Mouse (Mus musculus) midbrain, embryonic 14.5 days (tissue): Measurements from ENCODE around the gene Gm20388. TPM values are rescaled to one million over a fixed set of nuclear protein-coding genes. Genes with fewer than 3 reads are reported as not detected.

ENCODE experiments used
- ATAC-seq: fragments of 200-750 bp; cut with Nextera tagmentation; 2 replicates; pipeline ENCODE4 v1.8.0; 2017; ENCODE audit warnings: moderate number of reproducible peaks, moderate library complexity; ENCODE audit not compliant: low FRiP score, low TSS enrichment
- DNase-seq: peaks from one replicate; pipeline ENCODE4 v3.0.0-alpha.2; 2015
- H3K27ac ChIP-seq: fragments of 300-500 bp; sonication (generic); replicated peaks from 2 replicates; pipeline ENCODE4 v1.5.1; 2014; ENCODE audit warnings: mild to moderate bottlenecking, low read depth, low read length, moderate library complexity
- H3K27me3 ChIP-seq: fragments of 300-500 bp; sonication (generic); 2 replicates; pipeline ENCODE4 v1.6.1; 2014; ENCODE audit warnings: low read length, control low read depth, mixed read lengths; ENCODE audit not compliant: control insufficient read depth, insufficient read depth
- H3K36me3 ChIP-seq: fragments of 300-500 bp; sonication (generic); 2 replicates; pipeline ENCODE4 v1.6.1; 2014; ENCODE audit warnings: low read length, control low read depth; ENCODE audit not compliant: control insufficient read depth, insufficient read depth
- H3K4me1 ChIP-seq: fragments of 300-500 bp; sonication (generic); 2 replicates; pipeline ENCODE4 v1.6.1; 2014; ENCODE audit warnings: mild to moderate bottlenecking, antibody characterized with exemption, low read length, control low read depth; ENCODE audit not compliant: control insufficient read depth, insufficient read depth
- H3K4me2 ChIP-seq: fragments of 300-500 bp; sonication (generic); 2 replicates; pipeline ENCODE4 v1.6.1; 2014; ENCODE audit warnings: mild to moderate bottlenecking, low read length, moderate library complexity
- H3K4me3 ChIP-seq: fragments of 300-500 bp; sonication (generic); replicated peaks from 2 replicates; pipeline ENCODE4 v1.5.1; 2014; ENCODE audit warnings: low read depth, low read length
- H3K9ac ChIP-seq: fragments of 300-500 bp; sonication (generic); replicated peaks from 2 replicates; pipeline ENCODE4 v1.6.1; 2014; ENCODE audit warnings: mild to moderate bottlenecking, low read length, moderate library complexity
- H3K9me3 ChIP-seq: fragments of 300-500 bp; sonication (generic); 2 replicates; pipeline ENCODE4 v1.6.1; 2016; ENCODE audit warnings: low read length, control low read depth, mixed read lengths; ENCODE audit not compliant: control insufficient read depth
- WGBS: fragments of 180-500 bp; shearing (Covaris S2); extraction: QIAGEN DNeasy Blood & Tissue Kit; methylation state at CpG from one replicate; pipeline ENCODE4 v1.1.7; 2014; 5-methylcytosine and 5-hydroxymethylcytosine counted together
- polyA plus RNA-seq: library from polyadenylated mRNA; unstranded; fragments of >200 nt; fragmentation: Nextera tagmentation; extraction: Ambion mirVana; gene quantifications from 2 replicates; pipeline ENCODE4 v1.2.1, GENCODE M21; 2014

Gm20388 gene
- polyA plus RNA-seq, 1 experiment from 2014 or later: 4.1 TPM

DNA sequence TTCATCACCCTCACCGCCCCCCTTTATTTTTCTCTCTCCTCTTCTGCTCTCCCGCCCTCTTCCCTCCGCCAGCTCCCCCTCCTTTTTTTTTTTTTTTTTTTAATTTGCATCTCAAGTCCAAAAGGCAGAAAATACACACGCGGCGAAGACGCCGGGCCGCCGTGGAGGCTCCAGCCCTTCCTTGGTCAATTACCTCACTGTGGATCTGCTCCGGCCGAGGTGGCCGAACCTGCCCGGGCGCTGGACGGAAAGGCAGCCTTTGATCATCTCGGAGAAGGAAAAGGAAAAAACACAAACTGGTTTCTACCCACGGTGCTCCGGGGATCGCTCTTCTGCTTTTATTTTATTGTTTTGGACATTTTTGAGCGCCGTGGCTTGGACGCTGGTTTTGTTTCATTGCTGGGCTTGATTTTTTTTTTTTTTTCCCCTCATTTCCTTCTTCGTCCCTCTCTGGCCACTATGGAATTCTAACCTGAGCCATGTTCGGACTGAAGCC lies 578.0 kb downstream of the Gm20388 start:
- 0% methylated on average over 25 of the region's 25 CpGs for WGBS
- Histone ChIP-seq H3K27me3 (no peaks in the 10 kb centered on the region), H3K4me3 (peak overlapping the region; percentile 91), H3K27ac (peak overlapping the region; percentile 100), H3K36me3 (no peaks in the 10 kb centered on the region), H3K4me2 (peak overlapping the region; percentile 95), H3K9me3 (no peaks in the 10 kb centered on the region), H3K4me1 (peaks cover 68% of the 10 kb centered on the region), H3K9ac (peak overlapping the region; percentile 98)
- DNase-seq (no peak), ATAC-seq (no peak)

DNA sequence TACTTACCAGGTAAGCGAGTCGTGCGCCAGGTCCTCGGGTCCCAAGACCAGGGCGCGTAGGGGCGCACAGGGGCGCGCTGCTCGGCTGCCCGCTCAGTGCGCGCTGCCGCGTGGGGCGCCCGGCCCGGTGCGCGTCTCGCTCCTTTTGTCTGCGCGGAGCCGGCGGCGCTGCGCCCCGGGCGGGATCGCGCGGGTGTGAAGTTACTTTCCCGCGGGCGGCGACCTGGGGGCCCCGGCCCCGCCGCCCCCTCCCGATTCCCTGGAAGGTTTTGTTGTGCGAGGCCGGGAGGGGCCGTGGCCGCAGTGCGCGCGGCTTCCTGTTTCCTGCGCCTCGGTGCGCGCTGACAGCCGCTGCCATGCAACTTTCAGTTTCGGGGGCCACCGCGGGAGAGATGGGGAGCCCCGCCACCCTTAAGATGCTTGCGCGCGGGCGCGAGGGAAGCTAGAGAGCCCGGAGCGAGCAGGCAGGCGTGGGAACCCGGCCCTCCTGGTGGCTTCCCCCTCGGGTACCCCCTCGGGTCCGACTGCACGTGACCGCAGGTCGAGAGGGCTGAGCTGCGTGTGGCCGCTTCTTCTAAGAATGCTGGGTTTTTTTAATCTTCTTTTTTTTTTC lies 578.6 kb downstream of the Gm20388 start:
- under 1% methylated on average over 71 of the region's 73 CpGs for WGBS
- Histone ChIP-seq H3K4me2 (peak overlapping the region; percentile 95), H3K27ac (peak overlapping the region; percentile 100), H3K36me3 (no peaks in the 10 kb centered on the region), H3K9me3 (no peaks in the 10 kb centered on the region), H3K4me3 (peak overlapping the region; percentile 91), H3K27me3 (no peaks in the 10 kb centered on the region), H3K9ac (peak overlapping the region; percentile 98), H3K4me1 (peaks cover 68% of the 10 kb centered on the region)
- peak; percentile 83 for DNase-seq
- no peak for ATAC-seq

DNA sequence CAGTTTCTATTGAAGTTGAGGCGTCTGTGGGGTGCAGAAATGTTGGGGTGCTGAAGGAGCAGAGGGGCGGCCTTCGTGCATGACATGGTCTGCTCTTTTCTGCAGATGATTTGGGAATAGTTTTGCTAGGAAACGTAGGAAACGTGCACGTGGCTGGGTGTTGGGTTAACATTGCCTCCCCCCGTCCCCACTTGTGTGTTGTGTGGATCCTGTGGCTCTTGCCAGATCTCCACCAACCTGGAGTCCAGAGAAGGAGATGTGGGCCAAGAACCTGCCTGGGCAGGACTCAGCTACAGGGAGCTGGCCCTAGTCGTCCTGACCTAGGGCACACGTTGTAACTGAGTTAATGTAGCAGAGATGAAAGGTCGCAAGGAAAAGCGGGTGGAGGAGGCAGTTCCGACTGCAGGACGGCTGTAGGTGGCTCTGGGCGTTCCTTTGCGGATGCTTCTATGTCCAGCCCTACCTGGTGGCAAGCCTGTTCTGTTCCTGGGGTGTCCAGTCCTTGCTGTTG lies 579.2 kb downstream of the Gm20388 start:
- no peaks in the 10 kb centered on the region for H3K36me3 ChIP-seq
- no peaks in the 10 kb centered on the region for H3K9me3 ChIP-seq
- DNase-seq: peak; percentile 26
- 1% methylated on average over 15 of the region's 15 CpGs for WGBS
- peak overlapping the region; percentile 98 for H3K9ac ChIP-seq
- no peaks in the 10 kb centered on the region for H3K27me3 ChIP-seq
- H3K4me2 ChIP-seq: peak overlapping the region; percentile 95
- H3K27ac ChIP-seq: peak overlapping the region; percentile 100
- H3K4me1 ChIP-seq: peaks cover 68% of the 10 kb centered on the region
- ATAC-seq: no peak
- peak overlapping the region; percentile 91 for H3K4me3 ChIP-seq

DNA sequence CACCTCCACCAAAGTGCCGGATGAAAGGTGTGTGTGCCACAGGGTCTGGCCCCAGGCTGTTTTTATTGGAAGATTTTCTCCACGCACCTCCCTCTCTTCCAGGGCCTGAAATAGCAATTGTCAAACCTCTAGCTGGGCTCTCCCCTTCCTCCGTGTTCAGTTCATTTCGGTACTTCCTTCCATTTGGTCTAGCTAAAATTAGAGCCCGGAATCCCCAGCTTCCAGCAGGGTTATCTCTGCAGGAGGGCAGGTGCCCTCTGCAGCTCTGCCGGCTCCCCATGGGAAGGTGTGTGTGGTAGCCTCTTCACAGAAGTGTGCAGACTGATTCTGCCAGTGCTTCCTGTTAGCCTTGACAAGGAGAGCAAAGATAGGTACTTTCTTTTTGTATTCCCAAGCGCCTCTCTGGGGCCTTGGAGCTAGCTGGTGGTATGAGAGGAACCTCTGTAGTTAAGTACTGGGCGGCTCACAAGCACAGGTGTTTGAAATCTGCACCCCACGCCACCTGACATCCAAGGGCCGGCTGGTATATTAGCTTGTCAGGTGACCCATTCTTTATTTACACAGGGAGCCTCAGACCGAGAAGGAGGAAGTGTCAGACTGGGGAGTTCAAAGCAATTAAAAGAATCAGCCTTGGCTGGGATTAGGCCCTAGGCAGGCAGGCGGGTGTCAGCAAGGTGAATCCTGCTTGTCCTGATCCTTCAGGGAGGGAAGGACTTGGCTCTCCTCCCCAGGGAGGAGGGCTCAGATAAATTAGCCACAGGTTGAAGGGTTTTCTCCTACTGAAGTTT lies 579.9 kb downstream of the Gm20388 start:
- H3K36me3 ChIP-seq: no peaks in the 10 kb centered on the region
- DNase-seq (peak; percentile 31), ATAC-seq (no peak)
- no peaks in the 10 kb centered on the region for H3K9me3 ChIP-seq
- peak overlapping the region; percentile 95 for H3K4me2 ChIP-seq
- H3K9ac ChIP-seq: peak overlapping the region; percentile 98
- 12% methylated on average over 12 of the region's 12 CpGs for WGBS
- peak overlapping the region; percentile 100 for H3K27ac ChIP-seq
- no peaks in the 10 kb centered on the region for H3K27me3 ChIP-seq
- H3K4me3 ChIP-seq: peak overlapping the region; percentile 91
- H3K4me1 ChIP-seq: peaks cover 68% of the 10 kb centered on the region

DNA sequence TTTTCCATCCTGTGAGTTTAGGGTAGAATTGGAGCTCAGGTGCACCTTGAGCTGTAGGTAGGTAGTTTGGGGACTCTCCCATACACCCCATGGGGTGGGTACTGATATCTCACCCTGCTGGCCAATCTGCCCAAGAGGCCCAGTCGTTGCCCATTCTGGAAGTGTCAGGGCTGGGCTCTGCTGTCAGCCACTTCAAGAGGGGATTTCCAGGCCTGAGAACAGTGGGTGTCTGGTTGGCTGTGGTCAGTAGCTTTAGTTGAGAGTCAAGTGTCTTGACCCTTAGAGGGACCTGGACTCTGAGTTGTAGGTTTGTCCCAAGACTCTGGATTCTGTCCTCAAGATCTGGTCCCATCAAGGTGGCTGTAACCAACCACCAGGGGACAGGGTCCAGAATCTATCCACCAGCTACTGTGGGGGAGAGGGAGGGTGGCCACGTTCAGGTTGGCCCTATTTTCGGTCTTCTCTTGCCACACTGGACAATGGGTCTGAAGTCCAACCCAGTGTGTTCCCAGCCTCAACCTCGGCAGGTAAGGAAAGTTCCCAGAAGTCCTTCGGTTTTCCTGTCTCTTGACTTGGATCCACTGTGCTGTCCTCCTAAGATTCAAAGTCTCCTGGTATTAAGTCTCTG lies 580.6 kb downstream of the Gm20388 start:
- DNase-seq (peak; percentile 8), ATAC-seq (no peak)
- H3K9me3 ChIP-seq: no peaks in the 10 kb centered on the region
- H3K27ac ChIP-seq: no peak overlapping the region
- H3K4me1 ChIP-seq: peaks cover 64% of the 10 kb centered on the region
- no peaks in the 10 kb centered on the region for H3K27me3 ChIP-seq
- H3K9ac ChIP-seq: peak overlapping the region; percentile 98; the same call in 1 of the 2 replicates
- H3K36me3 ChIP-seq: no peaks in the 10 kb centered on the region
- 58% methylated on average over 5 of the region's 5 CpGs for WGBS
- peak overlapping the region; percentile 91 for H3K4me3 ChIP-seq
- H3K4me2 ChIP-seq: peak overlapping the region; percentile 95

DNA sequence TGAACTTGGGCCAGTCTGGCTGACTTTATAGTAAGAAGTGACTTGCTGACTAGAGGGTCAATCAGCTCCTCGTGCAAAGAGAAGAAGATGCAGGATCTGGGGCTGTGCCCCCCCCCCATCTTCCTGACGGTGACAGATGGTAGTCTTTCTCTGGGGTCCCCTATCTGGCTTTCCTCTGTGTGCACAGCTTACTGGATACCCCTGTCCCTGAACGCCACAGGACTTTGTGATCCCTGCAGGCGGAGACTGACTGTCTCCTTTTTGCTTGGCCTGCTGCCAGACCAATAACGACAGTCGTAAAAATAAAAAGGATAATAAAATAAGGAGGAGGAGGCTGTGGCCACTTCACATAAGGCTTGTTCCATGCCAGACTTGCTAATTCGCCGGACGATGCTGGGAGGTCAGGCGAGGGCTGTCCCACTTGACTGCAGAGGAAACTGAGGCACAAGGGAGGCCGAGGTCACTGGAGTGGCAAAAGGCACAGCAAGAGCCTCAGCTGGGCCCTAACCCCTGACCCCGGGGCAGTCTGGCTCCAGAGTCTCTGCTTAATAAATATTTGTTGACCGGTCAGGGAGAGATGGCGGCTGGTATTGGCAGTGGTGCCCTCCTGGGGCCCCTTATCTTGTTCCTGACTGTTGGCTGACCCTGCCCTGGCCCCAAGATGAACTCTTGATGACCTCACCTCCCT lies 581.7 kb downstream of the Gm20388 start:
- Histone ChIP-seq H3K4me3 (peak overlapping the region; percentile 91), H3K9me3 (no peaks in the 10 kb centered on the region), H3K4me1 (peaks cover 69% of the 10 kb centered on the region), H3K27ac (no peak overlapping the region), H3K4me2 (peak overlapping the region; percentile 95), H3K36me3 (no peaks in the 10 kb centered on the region), H3K9ac (peak overlapping the region; percentile 32; the same call in 1 of the 2 replicates), H3K27me3 (no peaks in the 10 kb centered on the region)
- WGBS: 33% methylated on average over 14 of the region's 14 CpGs
- ATAC-seq: no peak
- DNase-seq: peak; percentile 36

DNA sequence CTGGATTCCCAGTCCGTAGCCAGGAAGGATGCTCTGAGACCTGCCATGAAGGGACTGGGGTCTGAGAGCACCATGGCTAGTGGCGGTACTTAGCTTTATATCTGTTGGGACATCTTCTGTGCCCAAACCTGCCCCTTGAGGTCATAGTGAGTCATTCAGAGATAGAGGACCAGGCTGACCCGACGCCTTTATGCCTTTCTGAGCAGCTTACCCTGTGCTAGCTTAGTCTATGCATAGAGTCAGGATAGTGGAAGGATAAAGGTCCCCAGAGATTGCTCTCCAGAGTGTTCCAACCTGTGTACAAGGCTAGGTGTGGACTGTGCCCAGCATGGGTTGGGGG lies 582.2 kb downstream of the Gm20388 start:
- Histone ChIP-seq H3K4me1 (peaks cover 74% of the 10 kb centered on the region), H3K4me2 (peak overlapping the region; percentile 95), H3K9me3 (no peaks in the 10 kb centered on the region), H3K4me3 (peak overlapping the region; percentile 91), H3K27ac (no peak overlapping the region), H3K36me3 (no peaks in the 10 kb centered on the region), H3K27me3 (no peaks in the 10 kb centered on the region), H3K9ac (peak overlapping the region; percentile 45; the same call in 1 of the 2 replicates)
- no peak for ATAC-seq
- DNase-seq: peak; percentile 14
- WGBS: 52% methylated on average over 4 of the region's 4 CpGs
